Mouse (Mus musculus): ENCODE data around the gene Taf12.

- TF ChIP-seq CHD2 (IDR thresholded peaks at IDR 0.05; ENCODE audit: low read depth, low read length) (no peak), ZNF384 (IDR thresholded peaks at IDR 0.05; ENCODE audit: low read depth, low read length) (no peak), MAFK (IDR thresholded peaks at IDR 0.05; ENCODE audit: insufficient read depth, low read depth, low read length) (no peak), HCFC1 (IDR thresholded peaks at IDR 0.05; ENCODE audit: borderline replicate concordance, insufficient read depth, low read length) (no peak)
Observed at GRCm38 (mm10) chr4:132230422-132230821, 43.8 kb upstream of the Taf12 start.

All from ES-E14 (cell line).